Mouse (Mus musculus) olfactory bulb, adult 2 months (tissue): ENCODE data around the gene Plk3. TPM values are rescaled to one million over a fixed set of nuclear protein-coding genes. Genes with fewer than 3 reads are reported as not detected.
A peak's percentile ranks its signal among the peaks of the same experiment; 100 is the strongest.

ENCODE experiments used
- H3K27ac ChIP-seq: fragments of 200-500 bp; 2 replicates; pipeline ENCODE4 v1.5.1; 2012; ENCODE audit warnings: low read depth, low read length; ENCODE audit not compliant: insufficient read depth
- H3K4me1 ChIP-seq: fragments of 200-500 bp; 2 replicates; pipeline ENCODE4 v1.6.1; 2012; ENCODE audit warnings: low read length; ENCODE audit not compliant: control insufficient read depth, insufficient read depth
- H3K4me3 ChIP-seq: fragments of 200-500 bp; 2 replicates; pipeline ENCODE4 v1.5.1; 2012; ENCODE audit warnings: mild to moderate bottlenecking, low read depth, low read length, moderate library complexity; ENCODE audit not compliant: insufficient read depth
- CTCF ChIP-seq: fragments of 200-500 bp; IDR thresholded peaks from 2 replicates; pipeline ENCODE4 v1.5.1; 2012; ENCODE audit warnings: low read depth, mild to moderate bottlenecking, low read length, moderate library complexity; ENCODE audit not compliant: insufficient read depth
- POLR2A ChIP-seq: fragments of 200-500 bp; IDR thresholded peaks from 2 replicates; pipeline ENCODE4 v1.6.1; 2012; ENCODE audit warnings: mild to moderate bottlenecking, low read depth, low read length, moderate library complexity; ENCODE audit not compliant: insufficient read depth
- WGBS: fragments of 180-500 bp; shearing (Covaris S2); methylation state at CpG from one replicate; pipeline ENCODE4 v1.1.7; 2018; 5-methylcytosine and 5-hydroxymethylcytosine counted together
- polyA plus RNA-seq: library from polyadenylated mRNA; stranded (reverse); fragments of >200 nt; gene quantifications from 2 replicates; pipeline ENCODE4 v1.2.4, GENCODE M21; 2012; ENCODE audit warnings: low replicate concordance; ENCODE audit not compliant: missing spikeins, insufficient read depth, insufficient read length

The Plk3 gene
- polyA plus RNA-seq, 1 experiment = not detected

DNA sequence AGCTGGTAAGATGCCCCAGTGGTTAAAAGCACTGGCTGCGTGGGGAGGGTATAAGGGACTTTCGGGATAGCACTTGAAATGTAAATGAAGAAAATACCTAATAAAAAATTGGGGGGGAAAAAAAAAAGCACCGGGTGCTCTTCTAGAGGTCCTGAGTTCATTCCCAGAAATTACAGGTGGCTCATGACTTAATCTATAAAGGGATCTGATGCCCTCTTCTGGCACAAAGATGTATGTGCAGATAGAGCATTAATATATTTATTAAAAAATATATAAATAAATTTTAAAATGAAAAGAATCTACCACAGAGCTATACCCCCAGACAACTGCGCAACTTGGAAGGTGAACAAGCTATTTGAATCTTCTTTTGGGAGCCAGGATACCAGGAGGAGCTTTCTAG, 6.8 kb upstream of the Plk3 start:
- no peaks in the 10 kb centered on the region for H3K4me1 ChIP-seq
- H3K27ac ChIP-seq = no peak overlapping the region
- no peak overlapping the region for H3K4me3 ChIP-seq
- TF ChIP-seq POLR2A = no peak
- WGBS = 42% methylated on average over 4 of the region's 4 CpGs

DNA sequence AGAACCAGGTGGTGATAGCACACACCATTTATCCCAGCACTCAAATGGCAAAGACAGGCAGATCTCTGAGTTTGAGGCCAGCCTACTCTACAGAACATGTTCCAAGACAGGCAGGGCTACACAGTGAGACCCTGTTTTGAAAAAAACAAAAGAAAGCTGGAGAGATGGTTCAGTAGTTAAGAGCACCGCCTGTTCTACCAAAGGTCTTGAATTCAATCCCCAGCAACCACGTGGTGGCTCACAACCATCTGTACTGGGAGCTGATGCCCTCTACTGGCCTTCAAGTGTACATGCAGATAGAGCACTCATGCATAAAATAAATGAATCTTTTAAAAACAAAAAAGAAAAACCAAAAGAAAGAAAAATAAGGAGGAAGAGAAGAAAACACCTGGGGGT, 5.5 kb upstream of the Plk3 start:
- no peaks in the 10 kb centered on the region for H3K4me1 ChIP-seq
- H3K27ac ChIP-seq = no peak overlapping the region
- 3% methylated on average over 2 of the region's 2 CpGs for WGBS
- TF ChIP-seq CTCF (no peak), POLR2A (no peak)
- no peak overlapping the region for H3K4me3 ChIP-seq

GRCm38 (mm10) chr4:117138295-117139216, 4.8 kb upstream of the Plk3 start:
- TF ChIP-seq POLR2A (no peak), CTCF (no peak)
- no peak overlapping the region for H3K27ac ChIP-seq
- 77% methylated on average over 16 of the region's 17 CpGs for WGBS
- H3K4me1 ChIP-seq = no peaks in the 10 kb centered on the region
- H3K4me3 ChIP-seq = no peak overlapping the region

- Histone ChIP-seq H3K4me1 (peaks cover 15% of the 10 kb centered on the region; the same call in 1 of the 2 replicates), H3K4me3 (no peak overlapping the region), H3K27ac (no peak overlapping the region)
- TF ChIP-seq CTCF = no peak
- no peak for TF ChIP-seq POLR2A
- 41% methylated on average over 8 of the region's 8 CpGs for WGBS
These were observed 2.3 kb upstream of the Plk3 start for GRCm38 (mm10) chr4:117136034-117136433.

DNA sequence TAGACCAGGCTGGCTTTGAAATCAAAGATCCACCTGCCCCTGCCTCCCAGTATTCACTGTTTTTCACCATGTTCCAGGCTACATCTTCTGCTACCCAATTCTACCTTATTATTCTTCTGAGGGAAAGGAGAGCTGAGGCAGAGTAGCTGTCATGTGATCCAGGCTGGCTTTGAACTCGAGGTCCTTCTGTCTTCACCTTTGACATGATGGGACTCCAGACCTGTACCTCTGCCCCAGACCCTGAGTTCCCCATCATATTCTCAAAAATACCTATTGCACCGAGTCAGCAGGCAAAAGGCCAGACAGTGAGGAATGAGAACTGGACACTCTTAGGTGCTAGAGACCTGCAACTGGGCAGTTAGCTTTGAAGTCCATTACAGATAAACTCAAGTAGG, 835 bp upstream of the Plk3 start:
- Histone ChIP-seq H3K27ac (no peak overlapping the region), H3K4me3 (no peak overlapping the region), H3K4me1 (peaks cover 15% of the 10 kb centered on the region; the same call in 1 of the 2 replicates)
- WGBS = 29% methylated on average over 2 of the region's 2 CpGs
- no peak for TF ChIP-seq CTCF
- TF ChIP-seq POLR2A = no peak

DNA sequence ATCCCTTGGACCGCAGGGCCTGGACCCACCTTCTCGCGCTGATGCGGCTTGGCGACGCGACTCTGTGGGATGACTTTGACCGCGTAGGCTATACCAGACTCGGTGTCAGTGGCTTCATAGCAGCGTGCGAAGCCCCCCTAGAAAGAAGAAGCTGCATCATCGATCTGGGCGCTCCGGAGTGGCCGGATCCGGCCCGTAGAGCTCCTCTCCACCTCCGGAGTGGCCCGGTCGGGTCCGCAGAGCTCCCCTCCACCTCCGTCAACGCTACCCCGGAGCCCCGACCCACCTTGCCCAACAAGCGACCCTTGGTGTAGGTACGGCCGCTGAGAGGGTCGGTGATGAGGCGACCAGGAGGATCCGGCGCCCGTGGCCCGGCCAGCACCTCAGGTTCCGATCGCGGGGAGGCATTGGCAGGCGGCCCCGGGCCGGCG, 382 bp downstream of the Plk3 start:
- WGBS = under 1% methylated on average over 42 of the region's 42 CpGs
- Histone ChIP-seq H3K4me1 (peaks cover 15% of the 10 kb centered on the region; the same call in 1 of the 2 replicates), H3K27ac (no peak overlapping the region), H3K4me3 (peak overlapping the region; percentile 75)
- TF ChIP-seq CTCF = no peak
- TF ChIP-seq POLR2A = no peak

DNA sequence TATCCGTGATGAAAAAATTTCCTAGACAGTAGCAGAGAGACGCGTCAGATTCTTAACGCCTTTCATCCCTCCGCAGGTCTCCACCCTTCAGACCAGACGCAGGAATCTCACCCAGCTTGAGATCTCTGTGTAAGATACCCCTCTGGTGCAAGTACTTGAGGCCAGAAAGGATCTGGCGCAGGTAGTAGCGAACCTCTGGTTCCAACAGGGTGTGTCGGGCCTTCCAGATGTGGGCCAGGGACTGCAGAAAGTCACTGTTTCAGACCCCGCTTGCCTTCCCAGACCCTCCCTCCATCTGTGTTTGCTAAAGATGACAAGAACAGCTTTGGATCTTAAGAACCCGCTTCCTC, 994 bp downstream of the Plk3 start:
- Histone ChIP-seq H3K4me1 (peaks cover 15% of the 10 kb centered on the region; the same call in 1 of the 2 replicates), H3K4me3 (peak overlapping the region; percentile 75), H3K27ac (no peak overlapping the region)
- WGBS = 36% methylated on average over 11 of the region's 11 CpGs
- TF ChIP-seq POLR2A (no peak), CTCF (no peak)

DNA sequence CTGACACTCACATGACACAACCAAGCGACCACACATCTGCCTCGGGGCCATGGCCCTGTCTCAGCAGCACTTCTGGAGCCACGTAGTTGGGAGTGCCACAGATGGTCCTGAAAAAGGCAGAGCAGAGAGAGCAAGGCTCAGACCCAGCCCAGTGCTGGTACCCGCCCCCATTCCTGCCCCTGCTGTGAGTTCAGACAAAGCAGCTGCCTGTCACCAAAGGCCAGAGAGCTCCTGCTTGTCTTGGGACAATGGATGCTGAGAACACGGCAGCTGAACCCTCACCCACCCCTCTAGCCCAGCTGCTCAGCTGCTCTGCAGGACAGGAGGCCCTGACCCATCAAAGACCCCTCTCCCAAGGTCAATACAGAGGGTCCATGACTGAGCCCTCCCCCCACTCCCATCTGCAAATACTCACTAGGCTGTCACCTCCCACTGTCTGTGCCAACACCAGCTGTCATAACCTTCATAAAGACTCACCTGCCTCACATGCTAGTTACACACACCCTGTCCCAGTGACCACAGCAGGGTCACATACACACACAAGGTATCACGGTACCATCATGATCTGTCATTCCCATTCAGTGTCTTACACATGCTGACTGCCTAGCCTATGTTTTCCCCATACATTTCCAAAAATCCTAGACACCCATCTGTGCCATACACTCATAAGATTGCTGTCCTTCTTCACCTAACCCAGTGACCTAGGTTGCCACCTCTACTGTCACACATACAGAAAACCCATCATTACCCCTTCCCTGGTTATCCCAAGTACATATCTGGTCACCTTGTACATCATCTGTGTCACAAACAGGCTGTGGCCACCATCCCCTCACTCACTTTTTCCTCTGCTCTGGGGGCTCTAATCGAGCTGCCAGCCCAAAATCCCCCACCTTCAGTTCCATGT, 1.6 kb downstream of the Plk3 start:
- TF ChIP-seq CTCF (no peak), POLR2A (no peak)
- WGBS = 65% methylated on average over 7 of the region's 7 CpGs
- no peak overlapping the region for H3K27ac ChIP-seq
- H3K4me1 ChIP-seq = peaks cover 15% of the 10 kb centered on the region; the same call in 1 of the 2 replicates
- no peak overlapping the region for H3K4me3 ChIP-seq

- Histone ChIP-seq H3K4me3 (no peak overlapping the region), H3K27ac (no peak overlapping the region), H3K4me1 (peaks cover 21% of the 10 kb centered on the region)
- 70% methylated on average over 6 of the region's 6 CpGs for WGBS
- TF ChIP-seq CTCF = no peak
- no peak for TF ChIP-seq POLR2A
These were observed 2.6 kb downstream of the Plk3 start for GRCm38 (mm10) chr4:117131198-117131597.
